Comparison of ENCODE assay signal across 14 mouse cellular contexts in the genomic region with DNA sequence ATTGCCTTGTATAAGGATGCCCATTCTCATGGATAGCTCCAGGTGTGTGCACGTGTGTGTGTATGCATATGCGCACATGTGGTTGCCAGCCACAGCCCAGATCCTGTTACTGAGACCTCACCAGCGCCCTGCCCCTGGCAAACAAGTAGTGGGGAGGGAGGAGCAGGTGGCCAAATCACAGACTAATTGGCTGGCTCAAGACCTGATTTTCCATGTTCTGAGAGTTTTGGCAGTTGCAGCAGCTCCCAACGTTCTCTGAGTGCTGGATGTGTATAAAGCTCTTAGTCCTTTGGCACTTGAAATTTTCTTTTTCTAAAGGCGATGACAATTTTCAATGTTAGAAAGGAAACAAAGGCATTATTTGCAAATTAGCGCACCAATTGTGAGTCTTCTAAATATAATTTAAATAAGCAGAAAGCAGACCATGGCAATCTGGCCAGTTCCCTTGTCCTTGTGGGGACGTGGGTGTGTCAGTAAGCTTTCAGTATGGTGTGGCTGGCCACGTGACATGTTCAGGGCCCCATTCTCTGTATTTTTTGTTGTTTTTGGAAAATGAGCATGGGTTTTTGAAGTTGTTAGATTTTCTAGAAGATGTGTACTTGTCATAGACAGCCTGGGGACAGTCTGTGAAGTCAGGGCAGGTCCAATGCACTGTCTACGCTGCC. TPM values are rescaled to one million over a fixed set of nuclear protein-coding genes. Genes with fewer than 3 reads are reported as not detected.
DNase-seq lines count a peak whose midpoint lies in the region; ATAC-seq and TF ChIP-seq lines count a peak whose summit lies in the region.
"Had no signal": no experiment of that assay in that cellular context is flagged by ENCODE, and none has a peak within 500 bp of the region (broad histone marks: within the 10 kb centered on the region; RNA-seq: fewer than 3 reads in every experiment).

No protein-coding gene starts in this region.

- no peak overlapping the region for H3K9ac ChIP-seq in hindbrain, postnatal 0 days (replicated peaks; ENCODE audit: low read length)
- H3K9ac ChIP-seq in hindbrain, embryonic 16.5 days (ENCODE audit: low read depth, low read length) = no peak overlapping the region
- no peak overlapping the region for H3K9ac ChIP-seq in forebrain, postnatal 0 days
- H3K9ac ChIP-seq in liver, embryonic 12.5 days = no peak overlapping the region

- H3K4me1 ChIP-seq in hindbrain, postnatal 0 days (ENCODE audit: insufficient read depth, low read length) = no peaks in the 10 kb centered on the region; the same call in 1 of the 2 replicates
- H3K4me1 ChIP-seq in hindbrain, embryonic 16.5 days (ENCODE audit: control insufficient read depth, insufficient read depth, low read depth, low read length) = peaks cover 3% of the 10 kb centered on the region; the same call in 1 of the 2 replicates
- H3K4me1 ChIP-seq in forebrain, postnatal 0 days (ENCODE audit: insufficient read depth) = peaks cover 9% of the 10 kb centered on the region; the same call in 1 of the 2 replicates
- no peaks in the 10 kb centered on the region for H3K4me1 ChIP-seq in liver, embryonic 12.5 days
- H3K4me1 ChIP-seq in thymus, adult 2 months (replicated peaks; ENCODE audit: control insufficient read depth, insufficient read depth, low read length) = no peaks in the 10 kb centered on the region

- DNase-seq in hindbrain, postnatal 0 days (ENCODE audit: low spot score) = peak; percentile 31
- peak; percentile 17 for DNase-seq in R1 (ENCODE audit: low read depth, low spot score)
- DNase-seq in forebrain, postnatal 0 days = peak; percentile 55
- peak; percentile 35 for DNase-seq in heart, postnatal 4 days
- DNase-seq in retina, embryonic 14.5 days (ENCODE audit: low spot score) = no peak
- no peak for DNase-seq in thymus, adult 2 months
- DNase-seq: kidney, postnatal 36 days; retina, postnatal 1 day; thymus, postnatal 36 days had no signal

- 69% methylated on average over 9 of the region's 9 CpGs for WGBS in hindbrain, postnatal 0 days
- 72% methylated on average over 9 of the region's 9 CpGs for WGBS in hindbrain, embryonic 16.5 days
- WGBS in forebrain, postnatal 0 days = 52% methylated on average over 9 of the region's 9 CpGs
- 61% methylated on average over 9 of the region's 9 CpGs for WGBS in liver, embryonic 12.5 days (ENCODE audit: insufficient replicate concordance)
- WGBS in thymus, adult 2 months = 87% methylated on average over 9 of the region's 9 CpGs

- no peak for TF ChIP-seq POLR2A in thymus, adult 2 months (IDR thresholded peaks at IDR 0.05; ENCODE audit: control insufficient read depth, extremely low read depth, insufficient read depth, low read length, poor library complexity)

- no peaks in the 10 kb centered on the region for H3K36me3 ChIP-seq in hindbrain, postnatal 0 days (ENCODE audit: insufficient read depth, low read length)
- H3K36me3 ChIP-seq in hindbrain, embryonic 16.5 days (ENCODE audit: control insufficient read depth, insufficient read depth, low read length) = no peaks in the 10 kb centered on the region
- no peaks in the 10 kb centered on the region for H3K36me3 ChIP-seq in forebrain, postnatal 0 days (ENCODE audit: insufficient read depth)
- H3K36me3 ChIP-seq in liver, embryonic 12.5 days = no peaks in the 10 kb centered on the region
- H3K36me3 ChIP-seq in thymus, adult 2 months (ENCODE audit: control insufficient read depth, insufficient read depth, low read length) = no peaks in the 10 kb centered on the region

- H3K4me2 ChIP-seq in hindbrain, postnatal 0 days (ENCODE audit: low read depth, low read length) = no peak overlapping the region
- no peak overlapping the region for H3K4me2 ChIP-seq in hindbrain, embryonic 16.5 days (ENCODE audit: low read length)
- H3K4me2 ChIP-seq in forebrain, postnatal 0 days (ENCODE audit: low read depth) = no peak overlapping the region
- H3K4me2 ChIP-seq in liver, embryonic 12.5 days = no peak overlapping the region

- H3K27me3 ChIP-seq in hindbrain, postnatal 0 days (ENCODE audit: insufficient read depth, low read length) = no peaks in the 10 kb centered on the region
- H3K27me3 ChIP-seq in hindbrain, embryonic 16.5 days (replicated peaks; ENCODE audit: control insufficient read depth, insufficient read depth, low read length) = no peaks in the 10 kb centered on the region
- no peaks in the 10 kb centered on the region for H3K27me3 ChIP-seq in forebrain, postnatal 0 days (ENCODE audit: insufficient read depth, low read length)
- 0 out of 2 replicates have a peak, but pooled peaks cover 4% of the 10 kb centered on the region for H3K27me3 ChIP-seq in liver, embryonic 12.5 days (replicated peaks)
- no peaks in the 10 kb centered on the region; the same call in 1 of the 2 replicates for H3K27me3 ChIP-seq in thymus, adult 2 months (ENCODE audit: control insufficient read depth, insufficient read depth, low read length)
- H3K27me3 ChIP-seq: CH12.LX had no signal

- no peaks in the 10 kb centered on the region for H3K9me3 ChIP-seq in hindbrain, postnatal 0 days (ENCODE audit: low read length)
- H3K9me3 ChIP-seq in hindbrain, embryonic 16.5 days (ENCODE audit: control insufficient read depth, low read length) = no peaks in the 10 kb centered on the region
- no peaks in the 10 kb centered on the region for H3K9me3 ChIP-seq in forebrain, postnatal 0 days (ENCODE audit: low read length)
- H3K9me3 ChIP-seq in liver, embryonic 12.5 days (replicated peaks) = no peaks in the 10 kb centered on the region
- H3K9me3 ChIP-seq: megakaryocyte, embryonic 14.5 days had no signal

- no peak overlapping the region for H3K27ac ChIP-seq in hindbrain, postnatal 0 days
- no peak overlapping the region for H3K27ac ChIP-seq in hindbrain, embryonic 16.5 days (ENCODE audit: low read depth, low read length)
- H3K27ac ChIP-seq in forebrain, postnatal 0 days (ENCODE audit: low read depth, low read length) = 0 out of 2 replicates have a peak overlapping the region, but pooled peaks have one; percentile 5
- H3K27ac ChIP-seq in liver, embryonic 12.5 days = no peak overlapping the region
- no peak overlapping the region for H3K27ac ChIP-seq in thymus, adult 2 months (ENCODE audit: control insufficient read depth, insufficient read depth, low read length)

- H3K4me3 ChIP-seq in hindbrain, postnatal 0 days (ENCODE audit: low read length) = no peak overlapping the region
- no peak overlapping the region for H3K4me3 ChIP-seq in hindbrain, embryonic 16.5 days (ENCODE audit: low read length)
- H3K4me3 ChIP-seq in forebrain, postnatal 0 days (ENCODE audit: low read depth, low read length) = no peak overlapping the region
- no peak overlapping the region for H3K4me3 ChIP-seq in liver, embryonic 12.5 days
- H3K4me3 ChIP-seq in thymus, adult 2 months (ENCODE audit: control insufficient read depth, insufficient read depth, low read length) = no peak overlapping the region
- H3K4me3 ChIP-seq: megakaryocyte, embryonic 14.5 days had no signal

- ATAC-seq in hindbrain, postnatal 0 days = no peak
- no peak for ATAC-seq in hindbrain, embryonic 16.5 days
- peak; percentile 25; the same call in 1 of the 2 replicates for ATAC-seq in forebrain, postnatal 0 days
- no peak for ATAC-seq in liver, embryonic 12.5 days

- TF ChIP-seq CTCF in hindbrain, postnatal 0 days (IDR thresholded peaks at IDR 0.05; ENCODE audit: low read depth) = no peak
- TF ChIP-seq CTCF in forebrain, postnatal 0 days (IDR thresholded peaks at IDR 0.05; ENCODE audit: low read depth) = no peak
- no peak for TF ChIP-seq CTCF in thymus, adult 2 months (IDR thresholded peaks at IDR 0.05; ENCODE audit: borderline replicate concordance, control insufficient read depth, extremely low read depth, insufficient read depth, low read length, poor library complexity)

RNA-seq across cellular contexts. Expression of a gene that starts 31.6 kb away (rescaled TPM):
- total RNA-seq in hindbrain, postnatal 0 days (2014; rRNA removed) = 0.43 TPM in 1 of 2 replicates, not detected in the other
- 0.30 and 0.47 TPM in 2 replicates for polyA plus RNA-seq in hindbrain, postnatal 0 days (2015; fragmentation: Nextera tagmentation; extraction: Ambion mirVana)
- 0.61 and 0.96 TPM in 2 replicates for polyA plus RNA-seq in hindbrain, embryonic 16.5 days (2015; fragmentation: Nextera tagmentation; extraction: Ambion mirVana)
- 0.38 and 0.57 TPM in 2 replicates for total RNA-seq in forebrain, postnatal 0 days (2014; rRNA removed)
- polyA plus RNA-seq in forebrain, postnatal 0 days (2015; fragmentation: Nextera tagmentation; extraction: Ambion mirVana) = 0.14 and 0.47 TPM in 2 replicates
- total RNA-seq in heart, postnatal 4 days (2021) = 1 to 10 TPM; 6.4 to 7.6 TPM
- polyA plus RNA-seq in liver, embryonic 12.5 days (2016; fragmentation: Nextera tagmentation; extraction: Ambion mirVana) = 3.4 and 4.7 TPM in 2 replicates
- polyA plus RNA-seq in thymus, adult 2 months (2012; rRNA removed) = 6.3 and 6.8 TPM in 2 replicates
- total RNA-seq: liver, adult 2 months had no signal
- polyA plus RNA-seq: liver, adult 2 months had no signal

Comparison
In these comparisons a context has a peak if more than half of its experiments do, and no peak if none do; other contexts are left out.
1. DNase-seq: peak in hindbrain, postnatal 0 days (single experiment), R1 (single experiment), forebrain, postnatal 0 days (single experiment) and heart, postnatal 4 days (single experiment); none in retina, embryonic 14.5 days (single experiment) and thymus, adult 2 months (single experiment).